Mouse (Mus musculus) heart, embryonic 16.5 days (tissue): ENCODE data around the gene Rdh1. TPM values are rescaled to one million over a fixed set of nuclear protein-coding genes. Genes with fewer than 3 reads are reported as not detected.
"Not testable (repeated sequence)": the region's sequence is repeated elsewhere in the genome, so short reads cannot be mapped to it uniquely, and the experiment has no call there.

Experiments used
- ATAC-seq: fragments of 200-750 bp; cut with Nextera tagmentation; replicated peaks from 2 replicates; pipeline ENCODE4 v1.8.0; 2017; ENCODE audit warnings: moderate number of reproducible peaks; ENCODE audit not compliant: insufficient read depth, low FRiP score; ENCODE audit errors: extremely low read depth
- H3K27ac ChIP-seq: fragments of 300-500 bp; sonication (generic); 2 replicates; pipeline ENCODE4 v1.5.1; 2014; ENCODE audit warnings: mild to moderate bottlenecking, low read length, control low read depth, moderate library complexity
- H3K27me3 ChIP-seq: fragments of 300-500 bp; sonication (generic); 2 replicates; pipeline ENCODE4 v1.6.1; 2014; ENCODE audit warnings: low read length, mixed read lengths; ENCODE audit not compliant: control insufficient read depth, insufficient read depth
- H3K36me3 ChIP-seq: fragments of 300-500 bp; sonication (generic); 2 replicates; pipeline ENCODE4 v1.6.1; 2014; ENCODE audit not compliant: control insufficient read depth, insufficient read depth
- H3K4me1 ChIP-seq: fragments of 300-500 bp; sonication (generic); 2 replicates; pipeline ENCODE4 v1.6.1; 2014; ENCODE audit warnings: low read length, mixed read lengths; ENCODE audit not compliant: control insufficient read depth, insufficient read depth
- H3K4me2 ChIP-seq: fragments of 300-500 bp; sonication (generic); 2 replicates; pipeline ENCODE4 v1.6.1; 2014; ENCODE audit warnings: low read depth, mild to moderate bottlenecking, control low read depth, low read length
- H3K4me3 ChIP-seq: fragments of 300-500 bp; sonication (generic); 2 replicates; pipeline ENCODE4 v1.5.1; 2014; ENCODE audit warnings: mild to moderate bottlenecking, control low read depth, low read length
- H3K9ac ChIP-seq: fragments of 300-500 bp; sonication (generic); 2 replicates; pipeline ENCODE4 v1.6.1; 2014; ENCODE audit warnings: low read length, control low read depth
- H3K9me3 ChIP-seq: fragments of 300-500 bp; sonication (generic); replicated peaks from 2 replicates; pipeline ENCODE4 v1.6.1; 2016; ENCODE audit warnings: low read length; ENCODE audit not compliant: control insufficient read depth
- WGBS: fragments of 180-500 bp; shearing (Covaris S2); extraction: QIAGEN DNeasy Blood & Tissue Kit; methylation state at CpG from one replicate; pipeline ENCODE4 v1.1.7; 2014; 5-methylcytosine and 5-hydroxymethylcytosine counted together
- polyA plus RNA-seq: library from polyadenylated mRNA; unstranded; fragments of >200 nt; fragmentation: Nextera tagmentation; extraction: Ambion mirVana; gene quantifications from 2 replicates; pipeline ENCODE4 v1.2.1, GENCODE M21; 2015

The Rdh1 gene
- polyA plus RNA-seq, 1 experiment from 2014 or later = not detected

- peak overlapping the region; percentile 42 for H3K9ac ChIP-seq
- H3K4me1 ChIP-seq = peaks cover 2% of the 10 kb centered on the region; the same call in 1 of the 2 replicates
- H3K27ac ChIP-seq = peak overlapping the region; percentile 81
- ATAC-seq = peak; percentile 64
- peak overlapping the region; percentile 57 for H3K4me2 ChIP-seq
- 22% methylated on average over 17 of the region's 18 CpGs for WGBS
- H3K27me3 ChIP-seq = no peaks in the 10 kb centered on the region
- H3K36me3 ChIP-seq = no peaks in the 10 kb centered on the region
- peak overlapping the region; percentile 34 for H3K4me3 ChIP-seq
- no peaks in the 10 kb centered on the region for H3K9me3 ChIP-seq
Observed at GRCm38 (mm10) chr10:127755770-127756468, 3.6 kb upstream of the Rdh1 start.

GRCm38 (mm10) chr10:127762926-127763325, 3.4 kb downstream of the Rdh1 start:
- H3K36me3 ChIP-seq, H3K27me3 ChIP-seq, H3K4me1 ChIP-seq, H3K4me3 ChIP-seq, H3K9me3 ChIP-seq, H3K9ac ChIP-seq, H3K27ac ChIP-seq, ATAC-seq, H3K4me2 ChIP-seq: not testable (repeated sequence)
- WGBS = 83% methylated on average over 10 of the region's 10 CpGs

- WGBS = 61% methylated on average over 12 of the region's 12 CpGs
Observed at GRCm38 (mm10) chr10:127763914-127764680, 4.6 kb downstream of the Rdh1 start.

DNA sequence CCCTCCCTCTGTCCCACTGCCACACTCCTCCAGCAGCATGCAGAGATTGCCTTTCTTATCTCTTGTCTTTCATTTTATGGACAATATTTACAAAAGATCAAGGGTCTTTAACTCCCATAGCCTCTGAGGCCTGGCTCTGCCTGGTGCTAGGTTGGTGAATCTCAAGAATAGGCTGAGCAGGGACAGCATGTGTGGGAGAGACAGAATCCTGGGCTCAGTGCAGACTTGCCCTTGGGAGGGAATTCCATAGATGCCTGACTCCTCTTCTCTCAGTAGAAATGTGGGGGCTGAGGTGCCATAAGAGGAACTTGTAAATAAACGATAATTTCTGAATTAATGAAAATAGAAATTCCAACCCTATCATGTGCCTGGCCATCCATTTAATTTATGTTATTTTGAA, 7.0 kb downstream of the Rdh1 start:
- no peaks in the 10 kb centered on the region for H3K27me3 ChIP-seq

More at GRCm38 (mm10) chr10:127763914-127764680, 4.6 kb downstream of the Rdh1 start:
- Histone ChIP-seq H3K4me1 (no peaks in the 10 kb centered on the region), H3K27me3 (no peaks in the 10 kb centered on the region), H3K27ac (no peak overlapping the region), H3K36me3 (no peaks in the 10 kb centered on the region), H3K4me2 (no peak overlapping the region), H3K9me3 (no peaks in the 10 kb centered on the region), H3K4me3 (no peak overlapping the region), H3K9ac (no peak overlapping the region)
- ATAC-seq = no peak

GRCm38 (mm10) chr10:127776011-127776410, 16.5 kb downstream of the Rdh1 start, which contains the start of gene Rdh9:
Gene Rdh9, plus strand, starts transcription at chr10:127776386.
- Histone ChIP-seq H3K4me3 (no peak within 1 kb of the TSS), H3K9me3 (no peaks in the 10 kb centered on the region), H3K4me2 (no peak within 1 kb of the TSS), H3K27ac (no peak within 1 kb of the TSS), H3K4me1 (no peaks in the 10 kb centered on the region), H3K9ac (no peak within 1 kb of the TSS), H3K27me3 (no peaks in the 10 kb centered on the region), H3K36me3 (no peaks in the 10 kb centered on the region)
- ATAC-seq = no peak
- 57% methylated on average over 2 of the region's 2 CpGs for WGBS

More for the DNA sequence above, 7.0 kb downstream of the Rdh1 start:
- no peak overlapping the region for H3K4me2 ChIP-seq
- H3K9me3 ChIP-seq = no peaks in the 10 kb centered on the region
- no peaks in the 10 kb centered on the region for H3K4me1 ChIP-seq
- ATAC-seq = no peak
- 77% methylated on average over 1 of the region's 1 CpGs for WGBS
- no peak overlapping the region for H3K27ac ChIP-seq
- H3K9ac ChIP-seq = no peak overlapping the region
- H3K4me3 ChIP-seq = no peak overlapping the region
- no peaks in the 10 kb centered on the region for H3K36me3 ChIP-seq

DNA sequence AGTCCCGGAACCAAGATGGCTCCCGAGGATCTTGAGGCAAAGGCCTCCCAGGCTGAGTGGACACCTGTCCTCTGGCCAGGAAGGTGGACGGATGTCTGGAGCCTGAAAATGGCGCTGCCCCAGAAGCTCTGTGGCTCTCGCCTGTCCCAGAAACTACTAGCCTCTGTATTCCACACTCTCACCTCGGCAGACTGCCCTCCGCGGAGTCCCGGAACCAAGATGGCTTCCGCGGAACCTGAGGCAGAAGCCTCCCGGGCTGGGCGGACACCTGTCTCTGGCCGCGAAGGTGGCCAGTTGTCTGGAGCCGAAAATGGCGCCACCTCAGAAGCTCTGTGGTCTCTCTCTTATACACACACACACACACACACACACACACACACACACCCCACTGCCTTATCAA, 22.8 kb downstream of the Rdh1 start:
- not testable (repeated sequence) for ATAC-seq, H3K4me1 ChIP-seq, H3K4me2 ChIP-seq, H3K27me3 ChIP-seq, H3K9ac ChIP-seq, H3K4me3 ChIP-seq, H3K27ac ChIP-seq, H3K9me3 ChIP-seq, H3K36me3 ChIP-seq
- 91% methylated on average over 17 of the region's 17 CpGs for WGBS

GRCm38 (mm10) chr10:127785411-127785810, 25.9 kb downstream of the Rdh1 start:
- H3K4me1 ChIP-seq, H3K9me3 ChIP-seq, H3K27me3 ChIP-seq, H3K4me3 ChIP-seq, H3K9ac ChIP-seq, ATAC-seq, H3K36me3 ChIP-seq, H3K27ac ChIP-seq, H3K4me2 ChIP-seq: not testable (repeated sequence)
- WGBS = 80% methylated on average over 1 of the region's 1 CpGs

DNA sequence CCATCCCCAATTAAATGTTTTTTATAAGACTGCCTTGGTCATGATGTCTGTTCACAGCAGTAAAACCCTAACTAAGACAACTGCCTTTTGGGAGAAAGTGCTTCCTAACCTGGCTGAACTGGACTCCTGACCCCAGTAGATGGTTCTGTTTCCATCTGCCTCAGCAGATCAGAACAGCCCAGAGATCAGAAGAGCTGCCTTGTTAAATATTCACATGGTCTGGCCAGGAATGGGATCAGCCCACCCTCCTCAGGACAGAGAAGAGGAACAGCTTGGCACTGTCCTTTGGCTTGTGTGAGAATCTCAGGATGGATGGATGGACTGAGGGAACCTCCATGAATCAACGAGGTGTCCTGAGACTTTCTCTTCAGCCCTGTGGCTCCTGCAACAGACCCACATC, 39.8 kb downstream of the Rdh1 start:
- Histone ChIP-seq H3K4me3 (no peak overlapping the region), H3K9ac (no peak overlapping the region), H3K27me3 (no peaks in the 10 kb centered on the region), H3K9me3 (no peaks in the 10 kb centered on the region), H3K27ac (no peak overlapping the region), H3K36me3 (no peaks in the 10 kb centered on the region), H3K4me1 (no peaks in the 10 kb centered on the region), H3K4me2 (no peak overlapping the region)
- no peak for ATAC-seq
- 66% methylated on average over 1 of the region's 1 CpGs for WGBS

DNA sequence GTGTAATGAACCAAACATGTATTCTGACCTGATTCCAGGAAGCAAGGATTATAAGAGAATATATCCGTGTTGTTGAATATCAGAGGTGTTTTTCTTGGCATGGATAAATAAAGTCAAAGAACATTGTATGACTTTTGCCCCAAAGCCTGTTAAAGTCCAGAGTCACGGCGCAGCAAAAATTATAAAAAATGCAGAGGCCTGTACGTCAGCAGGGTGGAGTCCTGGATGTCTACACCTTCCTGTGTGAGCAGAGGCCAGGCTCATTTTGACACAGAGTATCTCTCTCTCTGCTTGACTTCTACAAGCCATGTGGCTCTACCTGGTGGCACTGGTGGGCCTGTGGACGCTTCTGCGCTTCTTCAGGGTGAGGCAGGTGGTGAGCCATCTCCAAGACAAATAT, 41.4 kb downstream of the Rdh1 start, which contains the start of gene Rdh16:
Gene Rdh16, plus strand, starts transcription at position 262 of the 400 bp plus-strand sequence.
- H3K4me3 ChIP-seq = no peak within 1 kb of the TSS
- ATAC-seq = no peak
- H3K4me2 ChIP-seq = no peak within 1 kb of the TSS
- H3K27me3 ChIP-seq = no peaks in the 10 kb centered on the region
- WGBS = 75% methylated on average over 6 of the region's 6 CpGs
- no peaks in the 10 kb centered on the region for H3K4me1 ChIP-seq
- no peak within 1 kb of the TSS for H3K27ac ChIP-seq
- no peak within 1 kb of the TSS for H3K9ac ChIP-seq
- no peaks in the 10 kb centered on the region for H3K36me3 ChIP-seq
- no peaks in the 10 kb centered on the region for H3K9me3 ChIP-seq
